Mouse (Mus musculus) stomach, postnatal 0 days (tissue): ENCODE measurements around the gene Ythdf1.

Experiments
- CTCF ChIP-seq: IDR thresholded peaks from 2 replicates; pipeline ENCODE4 v1.5.1; 2016; ENCODE audit warnings: antibody characterized with exemption, low read depth, mild to moderate bottlenecking, moderate library complexity
- EP300 ChIP-seq: optimal IDR thresholded peaks from 2 replicates; pipeline ENCODE3; 2016; ENCODE audit warnings: antibody characterized with exemption

- TF ChIP-seq CTCF (no peak), EP300 (no peak)
Observed at GRCm38 (mm10) chr2:180885270-180885669, 35.5 kb downstream of the Ythdf1 start.
